Mouse (Mus musculus) kidney, adult 11 months (tissue): Measurements from ENCODE around the gene Rps15a.

Experiments
- DNase-seq: peaks from one replicate; pipeline ENCODE4 v3.0.0; 2022

The Rps15a gene

GRCm38 (mm10) chr7:118113541-118114297, 2.3 kb downstream of the Rps15a start:
- DNase-seq = no peak

DNA sequence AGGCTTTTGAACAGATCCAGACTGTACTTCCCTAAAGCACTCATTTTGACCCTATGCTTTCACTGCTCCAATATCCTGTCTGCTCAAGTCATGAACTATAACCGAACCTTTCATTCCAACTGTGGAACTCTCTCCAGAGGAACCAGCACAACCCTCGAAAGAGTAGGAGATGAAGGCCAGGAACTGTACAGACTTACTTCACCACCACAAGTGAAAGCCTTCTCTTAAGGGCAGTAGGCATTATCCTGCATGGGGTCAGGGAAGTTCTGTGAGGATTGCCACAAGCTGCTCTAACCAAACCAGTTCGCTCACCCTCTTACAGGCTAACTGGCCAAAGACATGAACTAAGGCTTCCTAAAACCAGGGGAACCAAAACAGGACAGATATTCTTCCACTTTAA, 4.9 kb downstream of the Rps15a start:
- DNase-seq = no peak

DNA sequence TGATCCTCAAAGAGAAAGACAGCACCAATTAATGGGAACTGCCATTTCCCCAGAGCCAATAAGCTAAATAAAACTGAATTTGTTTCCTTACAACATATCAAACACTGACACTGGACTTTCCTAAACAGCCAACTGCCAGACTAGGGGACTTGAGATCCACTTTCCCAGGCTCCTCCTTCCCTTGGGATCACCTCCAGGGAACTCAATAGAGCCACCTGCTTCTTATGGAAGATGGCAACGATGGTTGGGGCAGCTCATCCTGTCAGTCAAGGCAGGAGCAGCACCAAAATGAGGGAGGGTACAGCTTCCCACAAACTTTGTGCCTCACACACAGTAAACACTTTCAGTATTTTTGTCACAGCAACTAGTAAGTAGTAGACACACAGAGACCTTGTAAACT, 8.3 kb downstream of the Rps15a start:
- no peak for DNase-seq

- DNase-seq = no peak
These were observed 11.4 kb downstream of the Rps15a start for GRCm38 (mm10) chr7:118104458-118105052.

DNA sequence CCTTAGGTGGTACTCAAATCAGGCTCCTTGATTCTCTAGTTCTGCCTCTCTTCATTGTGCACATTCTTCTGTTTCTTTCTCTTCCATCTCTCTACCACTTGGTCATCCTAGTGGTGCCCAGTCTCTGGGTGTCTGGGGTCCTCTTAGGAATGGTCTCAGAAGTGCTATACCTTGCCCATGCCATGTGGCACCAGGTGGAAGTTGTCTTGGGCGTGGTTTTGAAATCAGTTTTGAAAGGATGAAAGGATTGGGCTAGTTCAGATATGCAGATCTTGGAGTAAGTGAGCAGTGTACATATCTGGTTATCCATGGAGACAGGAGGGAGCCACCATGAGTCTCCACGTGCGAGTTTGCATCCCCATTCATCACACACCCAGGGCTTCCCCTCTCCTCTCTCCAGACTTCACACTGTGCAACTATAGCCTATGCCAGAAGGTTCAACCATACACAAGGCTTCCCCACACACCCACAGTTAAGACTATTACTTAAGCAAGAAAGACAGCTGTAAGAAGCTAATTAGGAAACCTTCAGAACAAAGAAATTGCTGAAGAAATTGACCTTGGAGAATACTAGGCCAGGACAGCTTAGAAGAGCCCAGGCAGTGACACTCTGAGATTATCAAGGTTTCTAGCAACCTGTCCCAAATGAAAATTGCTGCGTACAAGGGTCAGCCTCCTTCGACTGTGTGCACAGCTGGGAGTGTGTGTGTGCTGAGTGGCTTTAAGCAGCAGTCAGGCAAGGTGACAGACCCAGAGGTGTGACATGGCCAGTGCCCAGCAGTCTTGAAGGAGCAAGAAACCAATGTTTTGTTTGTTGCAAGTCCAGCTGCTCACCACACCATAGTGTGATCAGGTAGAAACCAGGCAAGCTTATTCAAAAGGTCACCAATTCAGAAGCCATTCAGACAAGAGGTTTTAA, 12.3 kb downstream of the Rps15a start:
- no peak for DNase-seq

GRCm38 (mm10) chr7:118102678-118103461, 13.1 kb downstream of the Rps15a start:
- DNase-seq = no peak

- DNase-seq = no peak
These were observed 13.8 kb downstream of the Rps15a start for GRCm38 (mm10) chr7:118102231-118102630.

DNA sequence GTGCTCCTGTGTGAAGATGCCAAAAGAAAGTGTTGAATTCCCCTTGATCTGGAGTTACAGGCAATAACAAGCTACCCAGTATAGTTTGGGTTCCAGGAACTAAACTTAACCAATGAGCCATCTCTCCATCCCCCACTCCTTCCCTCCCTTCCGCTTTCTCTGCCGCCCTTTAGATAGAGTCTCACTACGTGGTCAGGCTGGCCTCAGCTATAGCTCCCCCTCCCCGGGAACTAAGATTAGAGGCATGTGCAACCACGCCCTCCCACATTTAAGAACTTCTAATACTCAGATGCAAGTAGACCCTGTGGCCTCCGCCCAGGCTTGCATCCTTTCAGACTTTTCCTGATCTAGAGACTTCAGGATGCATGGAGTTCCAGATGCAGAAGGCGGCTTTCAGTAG, 18.4 kb downstream of the Rps15a start:
- no peak for DNase-seq

GRCm38 (mm10) chr7:118079987-118080386, 36.0 kb downstream of the Rps15a start:
- no peak for DNase-seq

GRCm38 (mm10) chr7:118079097-118079496, 36.9 kb downstream of the Rps15a start:
- no peak for DNase-seq

- no peak for DNase-seq
These were observed 48.7 kb downstream of the Rps15a start for GRCm38 (mm10) chr7:118067261-118067660.

GRCm38 (mm10) chr7:118056300-118056699, 59.7 kb downstream of the Rps15a start:
- DNase-seq = no peak
